Mouse (Mus musculus) spleen, postnatal 10 days (tissue): ENCODE measurements around the gene Cdh22.
A peak's percentile ranks its signal among the peaks of the same experiment; 100 is the strongest.

Experiments
- DNase-seq, 2 experiments: peaks; one replicate each; pipeline ENCODE4 v3.0.0; 2021 to 2022; ENCODE audit warnings: low spot score in 2 of 2

Cdh22 gene

GRCm38 (mm10) chr2:165089470-165089869 is 145.2 kb downstream of the Cdh22 start:
- DNase-seq = no peak

- no peak for DNase-seq
Observed at GRCm38 (mm10) chr2:165086634-165087033, 148.0 kb downstream of the Cdh22 start.

GRCm38 (mm10) chr2:165081257-165081656 is 153.4 kb downstream of the Cdh22 start:
- no peak for DNase-seq

- DNase-seq = no peak
Observed at GRCm38 (mm10) chr2:165080657-165081056, 154.0 kb downstream of the Cdh22 start.

GRCm38 (mm10) chr2:165078605-165079004 is 156.0 kb downstream of the Cdh22 start:
- no peak for DNase-seq

GRCm38 (mm10) chr2:165078045-165078444 is 156.6 kb downstream of the Cdh22 start:
- no peak for DNase-seq

- DNase-seq = no peak
Observed at GRCm38 (mm10) chr2:165077055-165077454, 157.6 kb downstream of the Cdh22 start.

- peak; percentile 63 to 81 for DNase-seq
Observed at GRCm38 (mm10) chr2:165074937-165075336, 159.7 kb downstream of the Cdh22 start.

GRCm38 (mm10) chr2:165074081-165074884 is 160.4 kb downstream of the Cdh22 start:
- DNase-seq = no peak

GRCm38 (mm10) chr2:165073381-165073781 is 161.3 kb downstream of the Cdh22 start:
- DNase-seq = no peak

GRCm38 (mm10) chr2:165070096-165070816 is 164.4 kb downstream of the Cdh22 start:
- DNase-seq = peak in 1 of 2 experiments; percentile 48

- no peak for DNase-seq
Observed at GRCm38 (mm10) chr2:165068806-165069205, 165.8 kb downstream of the Cdh22 start.

GRCm38 (mm10) chr2:165064489-165064888 is 170.2 kb downstream of the Cdh22 start:
- no peak for DNase-seq

- peak in 1 of 2 experiments; percentile 37 for DNase-seq
Observed at GRCm38 (mm10) chr2:165061638-165062433, 172.8 kb downstream of the Cdh22 start.
